Mouse (Mus musculus) gastrocnemius, adult 18-20 months (tissue): ENCODE measurements around the gene Rcc2. TPM values are rescaled to one million over a fixed set of nuclear protein-coding genes. Genes with fewer than 3 reads are reported as not detected.

Source experiments
- DNase-seq: peaks from one replicate; pipeline ENCODE4 v3.0.0; 2021; ENCODE audit warnings: low spot score
- total RNA-seq, 2 experiments: library from RNA; stranded (reverse); gene quantifications; 2 replicates each; pipeline ENCODE4 v1.2.3; 2021

The Rcc2 gene
- total RNA-seq, 2 experiments from 2014 or later, result 7.2 to 8.9 TPM

DNA sequence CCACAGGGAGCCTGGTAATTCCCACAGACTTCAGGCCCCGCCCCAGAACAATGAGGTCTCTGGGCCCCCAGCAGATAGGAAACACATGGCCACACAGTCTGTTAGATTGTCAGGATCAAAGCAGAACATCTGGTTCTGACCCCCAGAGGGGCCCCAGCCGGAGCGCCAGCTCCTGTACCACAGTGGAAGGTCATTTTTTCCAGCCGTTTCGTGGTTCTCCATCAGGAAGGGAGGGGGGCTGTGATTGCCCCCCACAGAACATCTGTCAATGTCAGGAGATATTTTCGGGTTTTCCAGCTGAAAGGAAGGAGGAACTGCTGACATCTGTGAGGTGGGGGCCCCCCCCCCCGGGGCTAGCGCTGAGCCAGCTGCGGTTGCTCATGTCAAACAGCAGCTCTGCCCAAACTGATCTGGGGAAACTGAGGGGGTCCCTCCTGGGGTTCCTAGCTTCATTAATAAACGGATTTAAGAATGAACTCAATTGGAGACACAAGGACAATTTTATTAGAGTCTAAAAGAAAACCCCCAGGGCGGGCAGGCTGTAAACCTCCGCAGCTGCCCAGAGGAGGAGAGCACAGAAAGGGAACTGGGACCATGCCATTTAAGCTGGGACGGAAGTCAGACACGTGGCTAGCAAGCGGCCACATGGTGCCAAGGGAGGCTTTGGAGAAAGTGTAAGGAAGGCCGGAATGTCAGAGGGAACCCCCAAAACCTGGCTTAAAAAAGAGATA, 16.0 kb upstream of the Rcc2 start:
- peak; percentile 76 for DNase-seq

DNA sequence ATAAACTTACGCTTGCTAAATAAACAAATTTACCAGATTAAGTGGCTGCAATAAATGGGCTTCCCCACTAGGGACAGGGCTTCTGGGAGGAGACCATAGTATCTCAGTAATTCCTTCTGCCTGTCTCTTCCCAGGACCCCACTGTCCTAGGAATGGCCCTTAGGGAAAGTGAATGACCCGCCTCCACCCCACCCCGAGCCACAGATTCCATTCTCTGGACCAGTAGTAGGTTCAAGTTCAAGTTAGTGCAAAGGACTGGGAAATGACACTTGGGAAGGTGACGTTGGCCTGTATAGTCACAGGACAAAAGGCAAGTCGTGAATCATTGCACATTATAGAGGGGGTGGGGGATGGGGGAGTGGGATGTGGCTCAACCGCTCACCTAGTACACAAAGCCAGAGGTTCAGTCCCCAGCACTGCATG, 15.4 kb upstream of the Rcc2 start:
- DNase-seq, result no peak

DNA sequence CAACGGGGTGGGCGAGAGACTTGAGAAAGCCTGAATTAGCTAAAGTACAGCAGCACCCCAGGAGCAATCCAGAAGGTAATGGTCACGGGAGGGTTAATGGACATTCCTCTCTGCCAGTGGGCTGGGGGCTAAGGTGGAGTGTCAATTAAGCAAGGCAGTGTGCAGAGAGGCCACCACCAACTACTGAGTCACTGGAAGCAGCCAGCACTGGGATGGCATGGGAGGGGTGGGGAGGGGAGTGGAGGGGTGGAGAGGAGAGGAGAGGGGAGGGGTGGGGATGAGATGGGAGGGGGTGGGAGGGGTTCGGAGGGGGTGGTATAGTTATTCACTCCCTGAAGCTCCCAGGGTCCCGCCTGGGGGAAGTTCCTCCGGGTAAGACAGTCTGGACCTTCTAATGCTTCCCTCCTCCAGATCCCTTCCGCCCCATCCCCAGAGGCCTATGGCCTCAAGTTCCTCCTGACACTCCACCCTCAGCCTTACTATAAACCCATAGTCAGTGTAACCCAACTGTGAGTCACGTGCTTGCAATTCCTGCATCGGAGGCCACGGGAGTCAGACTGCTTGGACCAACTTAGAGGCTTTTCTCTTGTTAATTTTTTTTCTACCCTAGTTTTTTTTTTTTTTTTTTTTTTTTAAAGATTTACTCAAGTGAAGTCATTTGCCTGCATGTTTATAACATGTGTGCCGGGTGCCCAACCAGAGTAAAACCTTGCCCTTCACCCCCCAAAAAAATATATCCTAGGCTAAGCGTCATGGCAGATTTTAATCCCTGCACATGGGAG, 12.1 kb upstream of the Rcc2 start:
- no peak for DNase-seq

DNA sequence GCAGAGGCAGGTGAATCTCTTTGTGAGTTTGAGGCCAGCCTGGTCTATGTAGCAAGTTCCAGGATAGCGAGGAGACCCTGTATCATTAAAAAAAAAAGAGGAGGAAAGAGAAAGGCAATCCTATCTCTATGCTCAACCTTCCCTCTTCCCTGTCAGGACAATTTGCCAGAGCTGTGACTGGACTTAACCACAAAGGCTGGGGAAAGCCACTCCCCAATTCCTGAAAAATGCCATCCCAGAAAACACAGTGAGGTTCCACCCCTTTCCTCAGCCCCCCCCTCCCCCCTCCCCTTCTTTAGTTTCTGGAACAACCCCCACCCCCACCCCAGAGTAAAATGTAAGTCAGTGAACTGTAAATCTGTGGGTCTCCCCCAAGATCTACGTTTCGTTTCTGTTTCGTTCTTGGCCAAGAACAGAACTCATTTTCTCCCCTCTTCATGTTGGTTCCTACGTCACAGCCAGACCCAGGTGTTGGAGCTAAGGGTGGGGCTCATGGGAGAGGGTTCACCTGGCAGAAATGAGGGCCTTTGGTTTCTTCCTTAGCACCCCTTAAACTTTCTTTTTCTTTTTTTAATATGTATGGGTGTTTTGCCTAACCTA, 11.4 kb upstream of the Rcc2 start:
- DNase-seq, result no peak

DNA sequence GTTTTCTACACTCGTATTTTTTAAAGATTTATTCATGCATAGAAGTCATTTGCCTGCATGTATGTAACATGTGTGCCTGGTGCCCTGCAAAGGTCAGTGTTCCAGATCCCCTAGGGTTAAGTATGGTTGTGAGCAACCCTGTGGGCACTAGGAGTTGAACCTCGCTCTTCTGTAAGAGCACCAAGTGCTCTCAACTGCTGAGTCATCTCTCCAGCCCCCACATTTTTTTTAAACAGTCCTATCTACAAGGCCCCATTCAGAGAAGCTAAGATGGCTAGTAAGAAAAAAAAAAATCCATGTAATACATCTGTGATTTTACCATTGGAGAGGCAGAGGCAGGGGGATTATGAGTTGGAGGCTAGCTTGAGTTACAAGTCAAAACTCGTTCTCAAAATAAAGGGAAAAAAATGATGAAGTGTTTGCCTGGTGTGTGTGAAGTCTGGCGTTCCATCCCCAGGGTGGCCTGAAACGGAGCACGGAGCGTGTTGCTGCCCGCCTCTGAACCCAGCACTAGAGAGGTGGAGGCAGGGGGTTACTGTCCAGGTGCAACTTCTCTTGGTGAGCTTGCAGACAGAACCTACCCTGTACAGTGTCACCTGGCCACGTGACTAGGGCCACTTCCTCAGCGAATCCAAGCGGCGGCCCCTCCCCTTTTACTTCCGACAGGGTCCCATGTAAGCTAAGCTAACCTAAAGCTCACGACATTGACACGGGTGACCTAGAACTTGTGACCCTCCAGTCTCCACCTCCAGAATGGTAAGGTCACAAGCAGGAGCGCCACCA, 10.3 kb upstream of the Rcc2 start:
- DNase-seq, result no peak

DNA sequence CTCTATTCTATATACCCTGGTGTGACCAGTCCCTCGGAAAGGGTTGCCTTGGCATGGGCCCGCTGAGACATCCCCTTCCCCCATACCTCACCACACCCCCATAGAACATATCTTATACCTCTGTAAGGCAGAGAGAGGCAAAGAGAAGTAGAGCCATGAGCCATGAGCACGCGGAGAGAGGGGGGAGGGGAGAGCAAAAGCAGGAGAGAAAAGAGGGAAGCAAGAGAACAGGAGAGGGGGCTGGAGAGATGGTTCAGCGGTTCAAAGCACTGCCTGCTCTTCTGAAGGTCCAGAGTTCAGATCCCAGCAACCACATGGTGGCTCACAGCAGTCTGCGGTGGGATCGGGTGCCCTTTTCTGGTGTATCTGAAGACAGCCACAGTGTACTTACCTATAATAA, 8.9 kb upstream of the Rcc2 start:
- DNase-seq, result no peak

DNA sequence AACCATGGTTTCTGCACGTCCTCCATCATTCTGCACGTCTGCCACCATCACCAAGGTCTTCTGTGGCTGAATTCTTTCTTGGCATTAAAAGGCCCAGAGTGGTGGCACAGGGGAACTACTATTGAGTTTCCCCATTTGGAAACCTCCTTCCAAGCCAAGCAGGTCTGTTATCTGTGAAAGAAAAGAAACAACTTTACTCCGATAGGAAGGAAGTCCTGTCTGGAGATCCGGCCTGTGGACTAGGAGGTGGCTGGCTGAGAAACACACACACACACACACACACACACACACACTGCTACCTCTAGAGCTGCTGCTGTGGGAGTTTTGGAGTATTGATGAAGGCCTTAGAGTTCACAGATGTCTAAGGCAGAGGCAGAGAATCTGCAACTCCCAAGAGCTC, 6.8 kb upstream of the Rcc2 start:
- DNase-seq, result no peak

DNA sequence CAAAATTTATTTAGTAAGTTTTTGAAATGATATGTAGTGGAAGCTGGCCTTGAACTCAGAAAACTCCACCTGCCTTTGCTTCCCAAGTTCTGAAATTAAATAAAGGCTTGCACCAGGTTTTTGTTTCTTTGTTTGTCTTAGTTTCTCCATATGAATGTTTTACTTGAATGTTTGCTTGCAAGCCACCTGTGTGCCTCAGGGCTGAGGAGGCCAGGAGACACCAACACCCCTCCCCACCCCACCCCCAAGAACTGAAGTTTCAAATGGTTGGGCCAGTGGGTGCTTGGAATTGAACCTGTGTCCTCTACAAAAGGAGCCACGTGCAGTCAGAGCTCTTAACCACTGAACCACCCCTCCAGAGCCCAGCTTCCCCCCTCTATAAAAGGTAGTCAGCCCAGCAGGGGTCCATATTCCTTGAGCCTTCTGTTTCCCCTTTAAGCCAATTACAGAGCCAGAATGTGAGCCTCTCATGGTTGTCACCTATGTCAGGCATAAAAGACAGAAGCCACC, 5.7 kb upstream of the Rcc2 start:
- DNase-seq, result no peak

DNA sequence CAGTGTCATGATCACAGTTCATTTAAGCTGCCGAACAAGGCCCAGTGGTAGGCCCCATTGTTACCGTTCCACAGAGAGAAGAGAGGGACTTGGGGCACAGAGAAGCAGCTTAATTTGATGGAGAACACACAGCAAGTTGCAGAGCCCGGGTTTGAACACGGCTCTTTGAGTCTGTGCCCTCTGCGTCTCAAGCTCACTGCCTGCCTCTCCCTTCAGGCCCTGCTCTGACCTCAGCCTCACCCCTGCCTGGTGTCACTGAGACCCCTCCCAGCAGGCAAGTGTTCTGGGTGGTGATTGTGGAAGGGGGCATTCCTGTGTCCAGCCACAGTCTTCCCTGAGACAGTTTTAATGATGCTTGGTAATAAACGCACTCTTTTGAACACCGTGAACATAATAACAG, 5.2 kb upstream of the Rcc2 start:
- DNase-seq, result no peak

DNA sequence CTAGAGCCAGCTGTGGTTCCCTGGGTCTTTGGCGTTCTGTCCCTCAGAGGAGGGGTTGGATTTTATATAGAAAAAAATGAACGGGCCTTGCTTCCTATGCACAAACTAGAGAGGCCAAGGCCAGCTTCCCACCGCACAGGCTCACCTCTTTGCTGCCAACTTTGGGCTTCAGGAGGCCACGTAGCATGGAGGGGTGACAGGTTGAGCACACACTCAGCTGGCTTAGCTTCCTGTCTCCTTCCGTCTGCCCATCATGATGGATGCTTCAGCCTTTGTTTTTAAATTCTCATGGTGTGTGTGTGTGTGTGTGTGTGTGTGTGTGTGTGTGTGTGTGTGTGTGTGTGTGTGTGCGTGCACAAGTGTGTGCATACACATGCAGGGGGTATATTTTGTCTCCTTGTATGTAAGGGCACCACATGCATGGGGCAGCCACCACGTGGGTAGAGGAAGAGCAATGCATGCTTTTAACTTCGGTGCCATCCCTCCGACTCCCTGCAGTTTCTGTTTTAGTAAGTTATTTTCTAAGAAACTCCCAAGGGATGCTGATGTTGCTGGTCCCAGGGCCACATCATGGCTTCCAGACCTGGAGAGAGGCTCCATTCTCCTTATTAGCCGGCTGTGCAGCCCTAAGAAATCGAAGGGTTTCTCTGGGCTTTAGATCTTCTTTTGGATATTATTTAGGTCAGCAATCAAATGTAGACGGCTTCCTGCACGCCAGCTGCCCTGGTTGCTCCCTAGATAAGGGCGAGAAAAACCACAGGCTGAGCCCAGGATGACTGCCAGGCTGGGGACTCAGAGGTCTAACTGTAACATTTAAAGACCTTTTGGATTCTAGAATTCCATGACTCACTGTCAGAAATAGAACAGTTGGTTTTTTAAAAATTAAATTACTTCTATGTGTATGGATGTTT, 4.4 kb upstream of the Rcc2 start:
- no peak for DNase-seq

DNA sequence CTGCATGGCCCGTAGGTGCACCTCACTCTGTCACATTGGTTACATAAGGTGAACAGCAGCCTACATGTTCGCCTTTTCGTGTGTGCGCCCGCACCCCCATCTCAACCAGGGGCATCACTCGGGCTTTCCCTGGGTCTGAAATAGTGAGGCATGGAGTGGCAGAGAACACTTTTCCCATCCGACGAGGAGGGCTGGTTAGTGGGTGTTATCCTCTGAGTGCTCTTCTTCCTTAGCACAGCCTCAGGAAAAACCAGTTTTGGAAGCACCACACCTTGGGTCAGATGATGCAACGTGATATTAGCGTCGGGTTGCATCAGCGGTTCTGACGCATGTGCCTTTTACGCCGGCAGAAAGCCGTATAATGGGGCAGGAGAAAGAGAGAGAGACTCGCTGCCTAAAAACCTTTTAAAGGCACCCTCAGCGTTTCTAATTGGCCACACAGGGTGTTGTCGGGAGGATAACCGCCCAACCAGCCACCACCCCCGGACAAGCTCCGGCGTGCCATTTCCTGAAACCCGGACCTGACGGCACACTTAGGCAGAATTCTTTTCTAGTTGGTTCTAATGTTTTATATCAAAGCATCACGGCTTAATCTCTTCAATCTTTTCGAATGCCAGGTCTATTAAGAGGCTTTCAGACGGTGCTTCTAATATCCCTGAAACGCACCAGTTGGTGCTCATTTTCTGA, 757 bp upstream of the Rcc2 start:
- DNase-seq, result peak; percentile 74

DNA sequence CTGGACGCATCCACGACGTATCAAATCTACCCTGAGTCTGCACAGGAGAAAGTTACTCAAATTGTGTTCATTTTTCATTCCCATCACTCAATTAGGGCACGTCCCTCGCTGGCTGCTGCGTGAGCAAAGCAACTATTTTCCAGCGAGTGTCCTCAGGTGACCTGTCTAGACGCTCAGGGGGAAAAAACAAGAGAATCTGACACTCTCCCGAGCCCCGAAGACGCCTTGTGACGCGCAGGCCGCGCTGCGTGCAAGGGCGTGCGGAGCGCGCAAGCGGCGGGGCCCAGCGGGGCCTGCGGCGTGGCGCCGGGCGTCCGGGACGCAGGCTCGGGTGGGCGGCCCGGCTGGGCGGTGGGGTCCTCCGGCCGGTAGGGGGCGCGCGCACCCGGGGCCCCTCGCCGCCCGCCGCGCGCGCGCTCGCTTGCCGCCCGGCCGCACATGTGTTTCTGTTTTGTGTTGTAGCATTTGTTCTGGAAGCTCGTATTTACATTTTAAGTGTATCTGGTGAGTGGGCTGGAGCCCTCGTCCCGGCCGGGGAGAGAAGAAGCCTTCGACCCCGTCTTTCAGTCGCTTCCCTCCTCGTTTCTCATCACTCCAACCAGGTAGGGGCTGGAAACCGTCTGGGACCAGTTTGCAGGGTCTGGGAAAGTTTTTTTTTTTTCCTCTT, 841 bp downstream of the Rcc2 start:
- peak; percentile 64 for DNase-seq

DNA sequence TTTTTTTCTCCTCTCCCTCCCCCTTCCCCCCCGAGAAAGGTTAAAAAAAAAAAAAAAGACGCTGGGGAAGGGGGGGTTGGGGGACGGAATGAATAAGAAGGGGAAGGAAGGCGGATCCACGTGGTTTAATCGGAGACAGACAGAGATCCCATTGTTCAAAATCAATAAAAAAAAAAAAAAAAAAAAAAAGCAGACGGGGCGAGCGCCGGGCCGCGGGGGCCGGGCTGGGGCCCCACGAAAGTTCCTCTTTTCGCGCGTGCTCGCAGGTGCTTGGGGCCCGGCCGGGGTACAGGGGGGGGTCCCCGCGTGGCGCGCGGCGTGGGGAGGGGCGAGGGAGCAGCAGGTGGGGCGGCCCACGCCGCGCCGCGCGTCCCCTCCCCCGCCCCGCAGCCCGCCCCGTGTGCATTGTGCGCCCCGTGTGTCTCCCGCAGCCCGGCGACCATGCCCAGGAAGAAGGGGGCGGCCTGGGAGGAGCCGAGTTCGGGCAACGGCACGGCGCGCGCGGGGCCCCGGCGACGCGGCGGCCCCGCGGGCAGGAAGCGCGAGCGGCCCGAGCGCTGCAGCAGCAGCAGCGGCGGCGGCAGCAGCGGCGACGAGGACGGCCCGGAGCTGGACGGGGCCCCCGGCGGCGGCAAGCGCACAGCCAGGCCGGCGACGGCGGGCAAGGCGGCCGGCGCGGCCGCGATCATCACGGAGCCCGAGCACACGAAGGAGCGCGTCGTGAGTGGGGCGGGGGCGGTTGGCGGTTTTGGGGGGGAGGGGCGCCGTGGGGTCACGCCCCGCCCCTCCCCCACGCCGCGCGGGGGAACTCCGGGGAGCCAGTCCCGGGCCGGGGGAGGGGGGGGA, 1.6 kb downstream of the Rcc2 start:
- no peak for DNase-seq

DNA sequence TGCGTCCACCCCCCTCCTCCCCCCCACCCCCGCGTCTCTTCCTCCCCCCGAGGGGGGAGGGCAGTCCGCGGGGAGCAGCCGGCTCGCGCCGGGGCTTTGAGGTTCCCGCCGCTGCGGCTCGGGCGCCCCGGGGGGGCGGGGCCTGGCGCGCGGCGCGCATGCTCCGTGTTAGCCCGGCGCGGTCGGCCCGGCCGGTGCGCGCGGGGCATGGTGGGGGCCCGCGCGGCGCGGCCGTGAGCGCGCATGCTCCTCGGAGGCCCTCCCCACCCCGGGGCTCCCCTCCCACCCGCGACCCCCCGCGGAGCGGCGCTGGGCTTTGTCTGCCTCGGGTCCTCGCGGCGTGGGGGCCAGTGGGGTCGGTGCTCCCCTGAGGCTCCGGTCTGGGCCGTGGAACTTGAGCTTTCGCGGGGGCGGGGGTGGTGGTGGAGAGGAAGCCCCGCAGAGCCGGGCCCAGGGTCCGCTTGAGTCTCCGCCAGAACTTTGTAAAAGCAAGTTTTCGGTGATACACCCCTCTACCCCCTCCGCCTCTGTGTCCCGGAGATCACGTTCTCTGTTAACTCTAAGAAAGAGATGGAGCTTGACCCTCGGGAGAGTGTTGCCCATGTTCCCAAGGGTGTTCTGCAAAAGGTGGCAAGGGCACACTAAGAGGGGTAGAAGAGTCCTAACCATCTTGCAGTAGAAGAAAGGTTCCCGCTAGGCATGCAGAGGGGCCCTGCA, 2.4 kb downstream of the Rcc2 start:
- peak; percentile 82 for DNase-seq

DNA sequence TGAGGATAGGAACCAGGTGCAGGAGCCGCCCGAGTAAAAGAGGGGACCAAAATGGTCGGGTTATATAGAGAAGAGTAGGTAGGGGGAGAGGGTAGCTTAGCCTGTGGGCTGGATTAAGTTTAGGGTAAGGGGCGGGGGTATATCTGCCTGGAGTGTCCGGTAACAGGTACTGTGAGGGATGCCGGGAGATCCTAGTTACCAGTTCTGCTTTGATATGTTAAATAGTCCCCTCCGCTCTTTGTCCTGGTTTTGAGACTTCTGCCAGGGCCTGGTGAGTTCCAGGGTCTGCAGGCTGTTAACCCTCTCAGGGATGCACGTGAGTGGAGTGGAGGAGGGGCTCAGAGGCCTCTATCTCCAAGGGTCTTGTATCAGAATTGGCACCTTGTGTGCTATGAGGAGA, 3.3 kb downstream of the Rcc2 start:
- DNase-seq, result no peak

DNA sequence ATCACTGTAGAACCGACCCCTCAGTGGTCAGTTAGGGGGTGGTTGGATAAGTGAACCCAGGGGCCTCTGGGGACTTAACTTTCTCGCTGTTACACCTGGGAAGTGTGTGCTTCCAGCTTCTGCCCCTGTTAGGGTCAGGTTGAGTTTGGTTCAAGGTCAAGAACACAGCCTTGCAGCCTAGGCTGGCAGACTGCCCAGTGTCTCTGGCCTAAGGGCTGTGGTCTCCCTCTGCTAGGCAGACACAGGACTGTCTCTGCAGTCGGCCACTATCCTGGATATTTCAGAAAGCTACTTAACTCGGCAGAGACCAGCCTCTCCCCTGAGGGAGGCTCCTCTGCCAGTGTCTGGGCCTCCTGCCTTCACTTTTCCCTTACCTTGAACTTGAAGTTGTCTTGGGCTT, 3.8 kb downstream of the Rcc2 start:
- no peak for DNase-seq

DNA sequence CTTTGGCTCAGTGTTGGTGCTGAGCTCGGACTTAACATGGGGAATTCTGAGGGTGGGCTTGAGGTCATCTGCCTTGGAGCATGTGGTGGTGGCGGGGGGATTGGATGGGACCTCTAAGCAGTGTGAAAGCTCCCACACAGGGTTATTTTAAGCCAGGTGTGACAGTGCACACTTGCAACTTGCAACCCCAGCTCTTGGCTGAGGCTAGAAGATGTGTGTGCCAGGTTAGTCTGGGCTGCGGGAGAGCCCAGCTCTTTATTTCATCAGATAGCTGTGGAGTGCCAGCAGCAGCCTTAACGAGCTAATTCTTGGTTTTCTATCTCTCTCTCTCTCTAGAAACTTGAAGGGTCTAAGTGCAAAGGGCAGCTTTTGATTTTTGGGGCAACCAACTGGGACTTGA, 7.3 kb downstream of the Rcc2 start:
- DNase-seq, result peak; percentile 64
